Mouse (Mus musculus): ENCODE measurements around the gene AC109138.7.

The AC109138.7 gene

GRCm38 (mm10) chr19:4193129-4193528, 21.0 kb upstream of the AC109138.7 start:
- DNase-seq (ENCODE audit: low spot score in 2 of 2), result no peak

- DNase-seq (ENCODE audit: low spot score in 2 of 2), result no peak
These were observed 20.0 kb upstream of the AC109138.7 start for GRCm38 (mm10) chr19:4194021-4194724.

- no peak for DNase-seq (ENCODE audit: low spot score in 2 of 2)
These were observed 19.1 kb upstream of the AC109138.7 start for GRCm38 (mm10) chr19:4194776-4195650.

GRCm38 (mm10) chr19:4196048-4196447, 18.1 kb upstream of the AC109138.7 start:
- no peak for DNase-seq (ENCODE audit: low spot score in 2 of 2)

- no peak for DNase-seq (ENCODE audit: low spot score in 2 of 2)
These were observed 17.6 kb upstream of the AC109138.7 start for GRCm38 (mm10) chr19:4196548-4196947.

- DNase-seq (ENCODE audit: low spot score in 2 of 2), result no peak
These were observed 17.0 kb upstream of the AC109138.7 start for GRCm38 (mm10) chr19:4197180-4197579.

- DNase-seq (ENCODE audit: low spot score in 2 of 2), result peak; percentile 98 to 99
These were observed 12.8 kb upstream of the AC109138.7 start, which contains the start of gene Rad9a for GRCm38 (mm10) chr19:4201291-4201909. Gene Rad9a, minus strand, starts transcription at chr19:4201662.

- no peak for DNase-seq (ENCODE audit: low spot score in 2 of 2)
These were observed 12.0 kb upstream of the AC109138.7 start for GRCm38 (mm10) chr19:4202149-4202548.

- DNase-seq (ENCODE audit: low spot score in 2 of 2), result no peak
These were observed 11.0 kb upstream of the AC109138.7 start for GRCm38 (mm10) chr19:4203148-4203547.

- DNase-seq (ENCODE audit: low spot score in 2 of 2), result no peak
These were observed 10.4 kb upstream of the AC109138.7 start for GRCm38 (mm10) chr19:4203604-4204326.

GRCm38 (mm10) chr19:4204889-4205288, 9.3 kb upstream of the AC109138.7 start:
- no peak for DNase-seq (ENCODE audit: low spot score in 2 of 2)

GRCm38 (mm10) chr19:4206971-4207370, 7.2 kb upstream of the AC109138.7 start:
- DNase-seq (ENCODE audit: low spot score in 2 of 2), result peak in 1 of 2 experiments; percentile 76

- DNase-seq (ENCODE audit: low spot score in 2 of 2), result no peak
These were observed 5.6 kb upstream of the AC109138.7 start for GRCm38 (mm10) chr19:4208563-4208962.

- DNase-seq (ENCODE audit: low spot score in 2 of 2), result no peak
These were observed 2.1 kb upstream of the AC109138.7 start for GRCm38 (mm10) chr19:4211891-4212588.

GRCm38 (mm10) chr19:4213524-4213974, 608 bp upstream of the AC109138.7 start:
- DNase-seq (ENCODE audit: low spot score in 2 of 2), result no peak

- DNase-seq (ENCODE audit: low spot score in 2 of 2), result no peak
These were observed 754 bp downstream of the AC109138.7 start for GRCm38 (mm10) chr19:4214771-4215450.

- DNase-seq (ENCODE audit: low spot score in 2 of 2), result no peak
These were observed 1.3 kb downstream of the AC109138.7 start for GRCm38 (mm10) chr19:4215451-4215840.

GRCm38 (mm10) chr19:4216041-4216685, 2.0 kb downstream of the AC109138.7 start:
- no peak for DNase-seq (ENCODE audit: low spot score in 2 of 2)

GRCm38 (mm10) chr19:4217140-4217539, 3.0 kb downstream of the AC109138.7 start:
- no peak for DNase-seq (ENCODE audit: low spot score in 2 of 2)

GRCm38 (mm10) chr19:4217855-4218254, 3.7 kb downstream of the AC109138.7 start:
- DNase-seq (ENCODE audit: low spot score in 2 of 2), result no peak
